ENCODE assay signal across 12 mouse cellular contexts in genomic region chr15:94409832-94410231, GRCm38 (mm10). TPM values are rescaled to one million over a fixed set of nuclear protein-coding genes. Genes with fewer than 3 reads are reported as not detected.
DNase-seq lines count a peak whose midpoint lies in the region; ATAC-seq lines count a peak whose summit lies in the region.
"Had no signal": no experiment of that assay in that cellular context is flagged by ENCODE, and none has a peak within 500 bp of the region (broad histone marks: within the 10 kb centered on the region; RNA-seq: fewer than 3 reads in every experiment).

No protein-coding gene starts in this region.

- H3K27ac ChIP-seq in neural tube, embryonic 13.5 days (replicated peaks), result no peak overlapping the region
- H3K27ac ChIP-seq: heart, embryonic 13.5 days had no signal

- H3K27me3 ChIP-seq in neural tube, embryonic 13.5 days, result peaks cover 13% of the 10 kb centered on the region; the same call in 1 of the 2 replicates

- 58% methylated on average over 7 of the region's 7 CpGs for WGBS in neural tube, embryonic 13.5 days

- H3K36me3 ChIP-seq in neural tube, embryonic 13.5 days, result no peaks in the 10 kb centered on the region
- H3K36me3 ChIP-seq: heart, embryonic 13.5 days had no signal

- no peak overlapping the region for H3K4me2 ChIP-seq in neural tube, embryonic 13.5 days
- H3K4me2 ChIP-seq: heart, embryonic 13.5 days had no signal

- H3K4me1 ChIP-seq in neural tube, embryonic 13.5 days (replicated peaks), result peaks cover 14% of the 10 kb centered on the region
- H3K4me1 ChIP-seq: heart, embryonic 13.5 days had no signal

- H3K9ac ChIP-seq in neural tube, embryonic 13.5 days, result no peak overlapping the region
- H3K9ac ChIP-seq: heart, embryonic 13.5 days had no signal

- H3K9me3 ChIP-seq in neural tube, embryonic 13.5 days, result no peaks in the 10 kb centered on the region
- H3K9me3 ChIP-seq: heart, embryonic 13.5 days had no signal

- no peak overlapping the region for H3K4me3 ChIP-seq in neural tube, embryonic 13.5 days
- H3K4me3 ChIP-seq: heart, embryonic 13.5 days had no signal

- peak; percentile 19 to 32 for DNase-seq in cerebellum, postnatal 25 days
- DNase-seq in cerebellum, adult 9-10 months, result no peak
- peak; percentile 24 for DNase-seq in forelimb bud, embryonic 11.5 days (ENCODE audit: low read depth, low spot score)
- DNase-seq in left cerebral cortex, adult 11 months (ENCODE audit: low spot score), result peak; percentile 53
- DNase-seq in urinary bladder, adult 2 months (ENCODE audit: low spot score), result no peak
- no peak for DNase-seq in adrenal gland, adult 2 months
- DNase-seq in ovary, postnatal 10 days (ENCODE audit: low spot score), result no peak
- DNase-seq: cerebellum, adult 8-10 months; kidney, postnatal 4 days; lung, postnatal 36 days had no signal

- ATAC-seq in neural tube, embryonic 13.5 days (ENCODE audit: low read depth), result peak; percentile 79

RNA-seq across cellular contexts. Expression of gene Adamts20, which starts 55.4 kb away (rescaled TPM):
- polyA plus RNA-seq in neural tube, embryonic 13.5 days (2015; fragmentation: Nextera tagmentation; extraction: Ambion mirVana), result 4.0 TPM in 2 replicates
- polyA plus RNA-seq in urinary bladder, adult 2 months (2012; rRNA removed), result 1.3 and 1.6 TPM in 2 replicates
- 1 to 10 TPM; 1.0 to 1.7 TPM for total RNA-seq in adrenal gland, adult 2 months (2021)
- polyA plus RNA-seq in adrenal gland, adult 2 months (2012; rRNA removed), result 0.47 and 0.86 TPM in 2 replicates

Comparison
In these comparisons a context has a peak if more than half of its experiments do, and no peak if none do; other contexts are left out.
1. DNase-seq: peak in cerebellum, postnatal 25 days (2 of 2), forelimb bud, embryonic 11.5 days (single experiment) and left cerebral cortex, adult 11 months (single experiment); none in cerebellum, adult 9-10 months (single experiment), urinary bladder, adult 2 months (single experiment), adrenal gland, adult 2 months (single experiment) and ovary, postnatal 10 days (single experiment).